Mouse (Mus musculus) kidney, postnatal 4 days (tissue): ENCODE data around the gene Fbln5.

Experiments used
- DNase-seq, 2 experiments: peaks; one replicate each; pipeline ENCODE4 v3.0.0; 2021; ENCODE audit warnings: mixed read lengths in 2 of 2

Gene Fbln5

DNA sequence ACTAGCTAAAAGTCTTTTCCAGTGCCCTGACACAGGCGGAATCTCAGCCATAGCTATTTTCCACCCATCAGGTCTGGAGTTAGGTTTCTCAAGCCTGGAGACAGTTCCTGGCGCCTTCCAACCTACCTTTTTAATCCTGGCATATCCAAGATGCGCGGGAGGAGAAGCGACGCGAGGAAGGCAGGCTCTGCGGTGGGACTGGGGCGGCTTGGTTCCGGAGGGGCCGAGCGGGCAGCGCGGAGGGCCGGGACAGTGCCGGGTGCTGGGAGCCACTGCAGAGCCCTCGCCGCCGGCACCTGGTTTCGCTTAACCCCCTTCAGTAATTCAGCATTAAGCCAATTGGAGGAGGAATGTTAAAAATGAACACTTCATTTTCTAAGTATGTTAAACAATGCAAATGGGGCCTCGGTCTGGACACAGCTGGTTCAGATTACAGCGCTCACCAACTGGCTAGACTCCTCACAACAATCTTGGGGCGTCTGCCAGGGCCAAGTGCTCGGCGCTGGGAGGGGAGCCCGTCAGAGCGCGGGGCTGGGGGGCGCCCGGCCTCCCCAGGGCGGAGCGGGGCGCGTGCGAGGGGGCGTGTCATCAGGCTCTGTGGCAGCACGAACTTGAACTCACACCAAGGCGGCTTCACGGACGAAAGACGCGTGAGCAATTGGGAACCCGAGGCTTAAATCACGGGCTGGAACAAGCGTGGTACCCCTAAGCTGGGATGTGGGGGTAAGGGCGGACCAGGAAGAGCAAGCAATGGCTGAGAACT, at the start of gene Fbln5:
Gene Fbln5 (minus strand): TSS at position 448 of the 763 bp plus-strand sequence.
- DNase-seq = peak; percentile 78 to 85

DNA sequence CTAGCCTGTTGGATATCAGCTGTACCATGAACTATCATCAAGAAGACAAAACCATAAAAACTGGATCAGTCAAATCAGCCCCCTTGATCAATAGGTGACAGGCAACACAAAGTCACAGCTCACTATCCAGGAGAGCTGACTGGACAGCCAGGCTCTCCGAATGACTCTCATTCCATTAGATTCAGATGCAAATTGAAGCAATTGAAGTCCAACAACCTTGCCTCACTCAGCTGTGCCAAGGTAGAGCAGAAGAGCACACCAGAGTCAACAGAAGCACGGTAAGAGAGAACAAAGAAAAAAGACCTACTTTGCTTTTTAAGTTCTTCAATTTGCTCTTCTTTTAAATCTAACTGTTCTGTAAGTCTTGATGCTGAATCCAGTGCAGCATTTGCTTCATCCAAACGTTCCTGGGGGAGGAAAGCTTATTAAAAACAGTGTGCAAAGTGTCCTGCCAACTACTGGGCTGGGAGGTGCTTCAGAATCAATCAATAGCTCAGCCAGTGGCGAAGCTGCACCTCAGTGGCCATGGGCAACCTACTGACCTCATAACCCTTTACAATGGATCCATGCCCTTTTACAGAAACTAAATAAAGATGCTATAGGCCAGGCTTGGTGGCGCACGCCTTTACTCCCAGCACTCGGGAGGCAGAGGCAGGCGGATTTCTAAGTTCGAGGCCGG, 43.6 kb upstream of the Fbln5 start:
- no peak for DNase-seq

DNA sequence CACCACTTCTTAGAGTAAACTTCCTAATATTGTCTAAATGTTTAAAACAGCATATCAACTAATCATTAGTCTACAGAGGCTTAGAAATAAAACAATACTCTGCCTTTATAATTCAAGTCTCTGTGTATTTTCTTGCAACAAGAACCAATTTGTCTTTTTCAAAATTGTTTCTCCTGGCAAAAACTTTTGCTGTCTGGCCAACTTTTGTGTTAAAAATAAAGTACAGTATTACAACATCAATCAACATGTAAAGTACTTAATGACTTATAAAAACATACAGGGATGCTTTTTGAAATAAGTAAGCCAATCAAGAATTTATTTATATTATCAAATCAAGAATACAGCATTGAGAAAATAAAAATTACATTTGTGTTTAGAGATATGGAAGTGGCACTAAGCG, 41.4 kb upstream of the Fbln5 start:
- no peak for DNase-seq

DNA sequence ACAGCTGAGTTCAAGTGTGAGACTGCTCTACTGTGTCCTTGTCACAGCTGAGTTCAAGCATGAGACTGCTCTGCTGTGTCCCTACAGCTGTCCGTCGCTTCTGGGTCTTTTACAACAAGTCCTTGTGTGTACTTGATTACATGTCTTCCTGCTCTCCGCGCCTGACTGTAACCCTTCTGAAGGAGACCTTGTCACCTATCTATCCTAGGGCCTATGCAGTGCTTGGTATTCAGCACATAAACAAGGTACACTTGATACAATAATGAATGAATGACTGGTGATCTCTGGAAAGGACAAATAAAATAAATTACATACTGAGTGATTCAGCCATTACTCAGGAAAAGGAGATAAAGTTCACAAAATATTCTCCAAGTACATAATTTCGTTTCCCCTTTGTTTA, 39.2 kb upstream of the Fbln5 start:
- DNase-seq = no peak

DNA sequence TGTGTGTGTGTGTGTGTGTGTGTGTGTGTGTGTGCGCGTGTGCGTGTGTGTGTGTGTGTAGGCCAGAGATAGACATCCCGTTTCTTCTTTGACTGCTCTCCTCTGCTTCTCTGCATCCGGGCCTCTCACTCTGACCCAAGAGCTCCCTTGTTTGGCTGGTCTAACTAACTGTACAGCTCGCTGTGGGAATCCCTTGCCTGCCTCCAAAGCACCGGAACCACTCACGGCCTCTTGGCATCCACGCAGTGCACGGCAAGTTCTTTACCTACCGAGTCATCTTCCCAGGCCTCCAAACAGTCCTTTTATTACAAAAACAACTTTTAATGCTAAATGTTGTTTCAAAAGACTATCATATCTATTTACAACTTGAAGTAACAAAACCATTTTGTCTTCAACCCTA, 35.5 kb upstream of the Fbln5 start:
- no peak for DNase-seq

DNA sequence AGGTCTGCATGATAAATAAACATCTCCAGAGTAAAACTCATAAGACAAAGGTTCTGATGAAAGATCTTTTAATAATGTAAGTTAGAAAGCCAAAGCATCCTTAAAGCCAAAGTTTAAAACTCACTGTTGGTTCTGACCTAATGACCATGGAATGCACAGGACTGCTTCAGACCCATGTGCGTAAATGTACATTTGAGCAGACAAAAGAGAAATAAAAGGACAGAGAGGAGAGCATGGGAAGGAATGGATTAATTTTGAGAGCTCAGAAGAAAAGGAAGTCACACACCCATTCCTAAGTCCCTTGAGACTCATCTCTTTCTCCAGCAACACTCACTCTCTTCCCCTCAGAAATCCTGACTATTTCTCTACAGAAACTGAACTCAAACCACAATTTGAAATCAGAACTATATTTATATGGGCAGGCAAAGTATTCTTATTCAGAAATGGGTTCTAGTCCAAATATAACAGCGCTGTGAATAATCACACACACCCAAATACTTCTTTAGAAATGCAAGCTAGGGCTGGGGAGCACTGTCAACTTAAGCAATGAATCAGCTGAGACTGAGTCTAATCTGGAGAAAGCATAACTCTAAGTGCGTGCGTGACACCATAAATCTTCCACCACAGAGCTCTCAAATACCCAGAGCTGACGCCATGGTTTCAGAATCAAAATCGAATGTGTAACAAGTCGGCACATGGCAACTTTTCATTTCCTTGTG, 33.1 kb upstream of the Fbln5 start:
- DNase-seq = no peak

DNA sequence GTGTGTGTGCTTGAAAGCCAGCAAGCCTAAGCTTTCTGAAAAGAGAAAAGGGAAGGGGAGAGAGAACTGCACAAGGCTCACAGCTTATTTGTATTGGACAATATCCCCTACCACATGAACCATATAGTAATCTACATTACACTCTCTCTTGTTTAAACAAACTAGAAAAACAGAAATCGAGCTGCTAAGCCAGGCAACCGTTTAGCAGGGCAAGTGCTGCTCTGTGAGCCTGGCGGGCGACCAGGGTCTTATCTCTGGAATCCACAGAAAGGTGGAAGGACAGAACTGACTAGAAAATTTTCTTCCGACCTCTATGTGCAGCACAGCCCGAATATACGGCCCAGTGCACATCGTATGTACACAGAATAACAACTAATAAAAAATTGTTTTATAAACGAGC, 32.5 kb upstream of the Fbln5 start:
- no peak for DNase-seq

DNA sequence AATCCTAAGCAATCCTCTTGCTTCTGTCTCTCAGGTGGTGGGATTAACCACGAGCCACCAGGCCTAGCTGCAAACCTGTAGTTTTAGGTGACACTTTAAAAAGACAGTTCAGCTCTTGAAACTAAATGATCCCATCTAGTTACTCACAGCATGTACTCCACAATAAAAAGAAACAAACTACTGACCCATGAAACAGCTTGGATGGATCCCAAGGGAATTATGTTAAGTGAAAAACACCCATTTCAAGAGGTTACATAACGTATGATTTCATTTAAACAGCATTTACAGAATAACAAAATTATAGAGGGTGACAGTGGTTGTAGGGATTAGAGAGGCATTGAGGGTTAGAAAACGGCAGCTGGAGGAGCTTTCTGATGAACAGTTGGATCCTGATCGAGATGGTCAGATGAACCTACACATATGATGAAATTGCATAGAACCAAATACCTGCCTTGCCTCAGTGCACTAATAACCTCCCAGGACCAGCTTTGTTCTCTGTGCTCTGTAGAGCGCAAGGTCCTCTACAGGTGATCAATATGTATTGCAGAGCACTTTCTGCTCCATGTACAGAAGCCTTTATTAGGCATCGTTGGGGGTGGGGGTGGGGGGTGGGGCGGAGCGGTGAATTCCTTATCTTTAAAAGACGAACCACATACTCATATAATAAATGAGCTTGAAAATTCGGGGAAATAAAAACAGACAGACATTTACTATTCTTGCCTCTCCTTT, 17.9 kb upstream of the Fbln5 start:
- DNase-seq = no peak

DNA sequence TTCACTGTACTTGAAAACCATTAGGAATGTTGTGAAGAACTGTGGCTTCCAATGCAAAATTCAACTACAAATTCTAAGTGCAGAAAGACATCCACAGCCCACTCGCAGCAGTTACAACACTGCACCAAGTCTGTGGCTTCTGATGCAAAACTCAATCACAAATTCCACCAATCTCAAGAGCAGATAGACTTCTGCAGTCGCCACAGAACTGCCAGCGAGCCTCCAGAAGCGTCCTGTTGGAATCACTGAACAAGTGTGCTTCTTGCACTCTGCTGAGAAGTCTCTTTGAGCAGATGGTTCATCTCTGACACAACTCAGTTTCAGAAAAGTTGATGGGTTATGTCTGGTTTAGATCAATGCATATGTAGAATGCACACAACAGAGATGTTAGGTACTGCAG, 15.9 kb upstream of the Fbln5 start:
- DNase-seq = no peak

DNA sequence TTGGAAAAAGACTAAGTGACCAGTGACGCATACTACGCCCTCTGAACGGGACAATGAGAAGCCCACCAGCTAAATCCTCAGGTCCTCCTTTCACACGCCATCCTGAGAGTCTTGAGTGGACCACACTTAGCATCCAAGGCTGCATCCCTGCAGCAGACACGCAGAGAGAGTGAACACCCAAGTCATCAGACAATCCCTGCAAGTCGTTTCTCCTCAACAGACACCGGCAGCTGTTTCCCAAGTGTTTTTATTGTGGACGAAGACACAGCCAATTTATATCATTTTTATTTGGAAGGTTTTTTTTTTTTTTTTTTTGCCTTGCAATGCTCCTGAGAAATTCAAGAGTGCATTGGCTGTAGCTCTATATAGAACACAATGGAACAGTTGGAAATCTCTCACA, 14.9 kb upstream of the Fbln5 start:
- DNase-seq = peak; percentile 43 to 56

DNA sequence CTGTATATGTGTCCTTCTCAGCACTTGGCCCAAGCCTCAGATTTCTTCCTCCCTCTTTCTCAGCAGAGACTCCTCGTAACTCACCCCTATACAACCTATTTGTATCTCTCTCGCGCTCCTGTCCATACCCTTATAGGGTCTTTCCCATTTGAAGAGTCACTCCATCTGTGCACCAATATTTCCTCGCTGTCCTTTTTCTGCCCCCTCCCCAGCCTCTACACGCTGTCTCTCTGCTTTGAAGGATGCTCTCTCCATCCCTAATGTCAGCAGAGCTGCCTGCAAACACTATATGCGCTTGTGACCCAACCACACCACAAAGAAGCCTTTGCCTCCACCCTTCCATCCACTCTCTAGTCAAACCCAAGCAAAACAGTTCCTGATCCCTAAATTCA, 14.3 kb upstream of the Fbln5 start:
- DNase-seq = no peak

DNA sequence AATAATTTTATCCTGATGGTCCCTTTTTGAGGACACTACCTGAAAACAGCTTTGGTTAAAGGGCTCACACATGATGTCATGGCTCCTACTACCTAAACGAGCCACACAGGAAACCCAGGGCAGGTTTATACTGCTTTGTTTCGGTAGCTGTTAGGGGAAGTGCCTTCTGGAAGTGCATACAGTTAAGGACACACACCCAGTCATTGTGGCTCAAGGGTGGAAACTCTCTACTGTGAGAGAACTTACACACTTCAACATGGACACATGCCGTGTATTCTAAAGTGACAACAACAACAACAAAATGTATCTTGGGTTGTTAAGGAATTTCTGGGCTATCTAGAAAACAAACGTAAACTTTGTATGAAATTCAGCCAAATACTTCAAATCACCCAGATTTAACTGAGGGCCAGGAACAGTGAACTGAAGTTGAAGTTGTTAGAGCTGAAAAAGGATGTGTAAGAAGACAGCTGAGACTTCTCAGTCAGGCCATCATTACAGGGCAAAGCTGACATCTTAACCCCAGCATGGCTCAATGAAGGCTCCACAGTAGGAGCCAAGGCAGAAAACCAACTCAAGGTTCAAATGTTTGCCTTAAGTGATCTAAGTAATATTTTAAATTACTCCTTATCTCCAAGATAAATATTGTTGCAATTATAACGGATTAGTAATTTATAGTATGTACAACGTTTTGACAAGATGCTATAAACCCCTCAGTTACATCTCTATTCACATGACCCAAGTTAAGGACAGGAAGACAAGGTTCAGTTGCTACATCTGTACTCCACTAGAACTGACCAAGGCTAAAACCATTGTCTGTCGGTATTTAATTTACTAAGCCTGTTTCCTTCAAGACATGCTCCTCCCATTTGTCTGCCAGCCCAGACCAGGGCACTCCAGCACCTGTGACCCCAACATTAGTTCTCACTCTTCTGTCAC, 13.6 kb upstream of the Fbln5 start:
- DNase-seq = peak in 1 of 2 experiments; percentile 34

DNA sequence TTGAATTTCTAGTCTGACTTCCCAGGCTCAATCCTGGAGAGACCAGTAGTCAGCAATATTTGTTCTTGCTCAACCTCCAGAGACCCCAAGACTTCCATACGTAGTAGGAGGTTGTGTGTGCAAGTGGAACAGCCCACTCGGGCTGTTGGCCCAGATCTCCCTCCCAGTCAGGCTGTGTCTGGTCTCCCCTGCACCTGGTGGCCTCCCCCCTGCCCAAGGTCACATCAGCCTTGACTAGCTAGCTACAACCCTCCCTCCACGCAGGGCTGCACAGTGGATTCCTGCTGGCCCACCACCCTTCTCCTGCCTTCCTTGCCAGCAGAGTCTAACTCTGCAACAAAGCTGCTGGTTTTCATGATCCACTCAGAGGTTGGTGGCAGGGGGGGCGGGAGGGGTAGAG, 12.4 kb upstream of the Fbln5 start:
- DNase-seq = peak; percentile 21 to 36

DNA sequence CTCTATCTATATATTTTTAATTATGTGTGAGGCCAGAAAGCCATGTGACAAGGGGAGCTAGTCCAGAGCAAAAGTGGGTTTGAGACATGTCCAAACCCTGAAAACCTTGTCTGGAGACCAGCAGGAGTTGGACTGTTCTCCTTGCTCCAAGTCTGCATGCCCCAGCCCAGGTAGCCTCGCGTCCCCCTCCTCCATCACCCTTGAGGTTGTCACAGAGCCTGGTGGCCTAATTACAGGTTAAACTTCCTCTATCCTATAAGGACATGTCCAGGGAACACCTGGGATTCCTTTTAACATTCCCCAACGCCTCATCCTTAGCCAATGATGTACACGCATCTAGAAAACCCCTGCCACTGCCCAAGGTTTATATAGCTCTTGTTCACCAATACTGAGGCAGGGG, 4.3 kb upstream of the Fbln5 start:
- DNase-seq = no peak

DNA sequence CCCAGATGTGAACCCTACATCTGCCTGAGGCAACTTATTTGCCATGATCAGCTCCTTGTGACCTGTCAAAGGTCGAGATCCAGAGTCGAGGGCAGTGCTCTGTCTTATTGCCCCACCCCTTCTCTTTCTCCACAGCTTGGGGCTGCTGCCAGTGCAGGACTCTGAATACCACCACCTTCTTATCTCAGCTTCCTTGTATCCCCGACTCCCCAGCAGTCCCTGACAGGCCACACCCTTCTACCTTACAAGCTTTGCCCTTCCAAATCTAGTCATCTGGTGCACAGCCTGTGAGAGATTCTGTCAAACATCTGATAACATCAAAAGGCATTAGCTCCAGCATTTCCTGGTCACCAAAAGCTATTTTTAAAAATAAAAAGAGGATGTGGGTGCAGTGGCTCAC, 2.7 kb upstream of the Fbln5 start:
- no peak for DNase-seq

DNA sequence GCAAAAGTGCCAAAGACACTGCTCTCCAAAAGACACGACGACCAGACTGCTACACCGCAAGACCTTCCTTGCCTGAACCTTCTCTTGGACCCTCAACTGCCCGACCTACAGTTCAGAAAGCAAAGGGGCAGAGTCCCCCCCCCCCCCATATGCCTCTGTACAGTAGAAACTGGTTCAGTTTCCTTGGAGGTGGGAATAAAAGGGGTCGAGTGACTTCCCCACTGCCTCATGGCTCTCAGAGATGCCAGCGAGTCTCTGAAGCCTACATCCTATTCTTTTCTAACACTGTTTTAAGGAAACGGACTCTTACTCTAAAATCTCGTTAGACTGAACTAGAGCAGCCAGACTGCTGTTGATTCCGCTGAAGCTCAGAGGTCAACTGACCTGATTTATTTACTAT, 715 bp upstream of the Fbln5 start:
- DNase-seq = no peak

DNA sequence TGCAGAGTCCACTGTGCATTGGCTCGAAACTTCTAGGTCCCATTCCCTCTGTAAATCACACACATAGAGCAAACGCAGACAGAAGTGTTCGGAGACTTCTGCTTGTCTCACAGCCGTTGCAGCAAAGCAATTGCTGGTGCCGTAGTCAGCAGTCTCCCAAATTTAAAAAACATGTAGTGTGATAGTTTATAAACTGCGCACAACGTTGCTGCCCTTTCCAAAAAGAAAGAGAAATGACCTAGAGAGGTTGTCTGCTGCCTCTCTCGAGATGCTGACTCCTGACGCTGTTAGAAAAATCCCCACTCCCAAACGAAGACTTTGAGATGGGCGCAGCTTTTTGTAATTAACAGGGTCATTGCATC, 628 bp downstream of the Fbln5 start:
- no peak for DNase-seq

DNA sequence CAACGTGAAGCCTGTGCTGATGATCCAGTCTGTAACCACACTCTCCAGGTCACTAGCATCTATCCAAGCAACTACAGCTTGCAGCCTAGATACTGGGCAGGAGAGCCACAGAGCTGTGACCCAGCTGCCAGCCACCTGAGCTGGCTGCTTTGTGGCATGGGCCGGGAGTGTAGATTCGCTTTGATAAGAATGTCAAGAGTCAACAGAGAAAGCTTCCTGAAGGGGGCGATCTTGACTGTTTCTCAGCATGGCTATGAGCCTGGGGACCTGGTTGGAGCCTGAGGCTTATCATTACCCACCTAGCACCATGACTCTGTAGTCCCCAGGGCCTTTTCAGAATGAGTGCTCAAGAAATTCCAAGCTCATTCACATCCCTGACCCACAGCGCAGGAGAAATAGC, 2.0 kb downstream of the Fbln5 start:
- DNase-seq = peak in 1 of 2 experiments; percentile 44

DNA sequence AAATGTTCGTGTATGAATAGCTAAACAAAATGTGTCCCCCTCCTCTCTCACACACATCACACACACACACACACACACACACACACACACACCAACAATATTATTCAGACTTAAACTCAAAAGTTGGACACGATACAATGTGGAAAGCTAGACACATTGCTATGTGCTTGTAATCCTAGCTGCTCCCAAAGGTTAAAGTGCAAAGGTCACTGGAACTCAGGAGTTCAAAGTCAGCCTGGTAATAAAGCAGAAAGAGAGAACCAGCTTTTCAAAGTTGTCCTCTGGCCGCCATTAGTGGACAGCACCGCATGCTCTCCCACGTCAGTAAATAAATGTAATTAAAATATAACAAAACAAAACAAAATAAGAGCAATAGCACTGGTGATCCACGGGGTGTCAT, 3.1 kb downstream of the Fbln5 start:
- no peak for DNase-seq

DNA sequence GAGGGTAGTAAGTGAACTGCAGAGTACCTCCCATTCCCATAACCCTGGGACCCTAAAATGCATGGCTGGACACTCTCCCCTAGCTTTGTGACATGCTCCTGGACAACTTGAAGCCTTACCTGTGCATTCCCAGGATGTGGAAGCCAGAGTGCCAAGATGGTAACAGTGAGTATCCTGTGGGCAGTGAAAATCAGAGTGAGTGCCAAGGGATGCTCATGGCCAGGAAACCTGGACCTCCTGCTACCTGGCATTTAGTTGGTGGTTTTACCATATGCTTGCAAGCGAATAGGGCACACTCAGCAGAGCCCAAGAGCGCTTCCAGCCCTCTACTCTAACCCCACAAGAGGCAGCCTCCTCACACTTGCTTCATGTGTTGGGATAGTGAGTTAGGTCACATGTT, 4.4 kb downstream of the Fbln5 start:
- no peak for DNase-seq

DNA sequence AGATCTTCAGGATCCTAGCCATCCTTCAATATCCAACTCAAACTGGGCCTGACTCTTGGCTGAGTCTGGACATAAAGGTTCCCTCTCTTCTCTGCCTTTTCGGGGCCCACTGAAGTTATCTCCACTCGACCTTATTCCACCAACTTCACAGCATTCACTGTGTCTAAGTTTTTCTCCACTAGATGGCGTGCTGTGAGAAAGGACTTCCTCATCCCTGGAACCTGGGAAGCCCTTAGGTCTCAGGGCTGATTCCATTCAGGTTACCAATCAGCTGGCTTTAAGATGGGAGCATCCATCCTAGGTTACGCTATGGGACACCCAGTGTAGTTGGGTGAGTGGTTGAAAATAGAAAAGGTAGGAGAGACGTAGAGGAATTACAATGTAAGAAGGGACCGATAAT, 7.7 kb downstream of the Fbln5 start:
- DNase-seq = no peak

DNA sequence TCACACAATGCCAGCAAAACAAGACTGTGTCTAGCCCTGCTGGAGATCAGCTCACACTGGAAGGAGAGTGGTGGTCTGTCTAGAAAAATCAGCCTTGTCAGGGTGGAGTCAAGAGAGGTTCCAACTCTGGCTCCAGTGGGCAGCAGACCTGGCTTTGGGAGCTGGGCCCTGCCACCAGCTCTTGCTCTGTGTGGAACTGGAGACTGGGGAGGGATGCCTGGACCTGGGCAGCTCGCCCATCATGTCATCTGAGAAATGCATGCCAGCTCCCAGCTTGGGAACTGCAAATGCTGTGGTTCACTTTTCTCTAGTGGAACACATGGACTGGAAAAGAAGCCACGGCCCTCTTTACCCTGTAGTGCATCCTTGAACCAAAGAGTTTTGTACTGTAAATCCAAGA, 8.3 kb downstream of the Fbln5 start:
- no peak for DNase-seq
